Mouse (Mus musculus): ENCODE results near the gene Syce1l.

DNA sequence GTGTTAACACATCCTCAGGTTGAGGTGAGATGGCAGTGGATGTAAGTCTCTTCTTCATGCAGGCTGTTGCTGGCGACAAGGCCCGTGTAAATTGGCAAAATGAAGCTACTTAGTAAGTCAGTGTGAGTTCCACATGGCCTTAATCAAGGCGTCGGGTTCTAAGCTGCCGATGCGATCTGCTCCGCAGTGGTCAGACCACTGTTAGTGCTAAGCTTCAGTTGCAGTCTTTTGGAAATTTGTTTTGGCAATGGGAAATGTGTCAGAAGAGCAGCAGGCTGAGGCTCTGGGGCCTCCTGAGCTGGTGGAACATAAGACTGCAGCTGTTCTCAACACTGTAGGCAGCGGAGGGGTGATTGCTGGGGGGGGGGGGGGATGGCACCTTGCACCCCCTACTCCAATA, 22.9 kb downstream of the Syce1l start:
- no peak for TF ChIP-seq CTCF (IDR thresholded peaks at IDR 0.05; ENCODE audit: extremely low read depth, insufficient read depth, low read length)
- TF ChIP-seq POLR2A (IDR thresholded peaks at IDR 0.05; ENCODE audit: extremely low read depth, insufficient read depth, low read length), result no peak

Measured in cortical plate, adult 2 months (tissue).